Comparison of ENCODE assay signal across 12 mouse cellular contexts in the genomic region with DNA sequence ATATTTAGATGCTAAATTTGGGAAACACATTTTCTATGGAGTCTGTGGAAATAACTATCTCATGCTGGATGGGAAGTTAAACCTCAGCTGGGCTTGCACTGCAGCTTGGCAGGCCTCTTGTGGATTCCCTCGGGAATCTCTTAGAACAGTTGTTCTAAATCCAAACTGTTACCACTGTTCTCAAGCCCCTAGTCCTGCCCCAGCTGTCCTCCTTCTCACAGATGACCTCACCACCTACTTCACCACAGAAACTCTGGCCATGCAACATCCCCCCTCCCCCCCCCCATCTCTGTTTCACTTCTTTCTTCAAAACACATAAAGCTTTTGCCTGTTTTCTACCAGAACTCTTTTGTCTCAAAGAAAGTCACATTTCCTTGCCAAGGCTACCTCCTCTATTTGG.
A peak's percentile ranks its signal among the peaks of the same experiment; 100 is the strongest.
DNase-seq lines count a peak whose midpoint lies in the region; ATAC-seq and TF ChIP-seq lines count a peak whose summit lies in the region.
"Had no signal": no experiment of that assay in that cellular context is flagged by ENCODE, and none has a peak within 500 bp of the region (broad histone marks: within the 10 kb centered on the region; RNA-seq: fewer than 3 reads in every experiment).

No protein-coding gene starts in this region.

- no peaks in the 10 kb centered on the region for H3K36me3 ChIP-seq in kidney, postnatal 0 days (ENCODE audit: insufficient read depth, low read length)
- H3K36me3 ChIP-seq: forebrain, embryonic 12.5 days; midbrain, embryonic 15.5 days had no signal

- no peak for DNase-seq in frontal cortex, postnatal 10 days (ENCODE audit: low spot score in 2 of 2)
- DNase-seq in urinary bladder, postnatal 14 days (ENCODE audit: low spot score) = peak; percentile 3
- no peak for DNase-seq in urinary bladder, postnatal 25 days (ENCODE audit: low spot score)
- peak; percentile 66 for DNase-seq in kidney, postnatal 0 days (ENCODE audit: low spot score)
- DNase-seq in layer of hippocampus, adult 9-11 months = no peak
- DNase-seq in left cerebral cortex, adult 2 months (ENCODE audit: extremely low spot score in 1 of 2, low spot score in 2 of 2) = no peak
- DNase-seq in thymus, postnatal 14 days = no peak
- DNase-seq: cerebellum, postnatal 36 days had no signal

- no peaks in the 10 kb centered on the region for H3K27me3 ChIP-seq in kidney, postnatal 0 days (ENCODE audit: insufficient read depth, low read length)
- H3K27me3 ChIP-seq: forebrain, embryonic 12.5 days; midbrain, embryonic 15.5 days had no signal

- no peak overlapping the region for H3K4me3 ChIP-seq in kidney, postnatal 0 days (replicated peaks; ENCODE audit: low read depth, low read length)
- H3K4me3 ChIP-seq in left cerebral cortex, adult 2 months = no peak overlapping the region
- H3K4me3 ChIP-seq: forebrain, embryonic 12.5 days; midbrain, embryonic 15.5 days had no signal

- no peak overlapping the region for H3K9ac ChIP-seq in kidney, postnatal 0 days (ENCODE audit: low read depth, low read length)
- H3K9ac ChIP-seq: forebrain, embryonic 12.5 days; liver, embryonic 14.5 days; midbrain, embryonic 15.5 days had no signal

- intact Hi-C loops in left cerebral cortex, adult 2 months (cut with DNase I) = no loop called here

- no peaks in the 10 kb centered on the region for H3K4me1 ChIP-seq in kidney, postnatal 0 days (replicated peaks; ENCODE audit: insufficient read depth, low read length)
- H3K4me1 ChIP-seq: forebrain, embryonic 12.5 days; midbrain, embryonic 15.5 days had no signal

- 0 out of 2 replicates have a peak overlapping the region, but pooled peaks have one; percentile 42 for H3K27ac ChIP-seq in kidney, postnatal 0 days
- H3K27ac ChIP-seq in left cerebral cortex, adult 2 months = no peak overlapping the region
- H3K27ac ChIP-seq: forebrain, embryonic 12.5 days; liver, embryonic 14.5 days; midbrain, embryonic 15.5 days had no signal

- H3K4me2 ChIP-seq in kidney, postnatal 0 days (ENCODE audit: low read length) = no peak overlapping the region
- H3K4me2 ChIP-seq: forebrain, embryonic 12.5 days; midbrain, embryonic 15.5 days had no signal

- TF ChIP-seq CTCF in kidney, postnatal 0 days (IDR thresholded peaks at IDR 0.05; ENCODE audit: low read depth) = no peak
- no peak for TF ChIP-seq CTCF in left cerebral cortex, adult 2 months (IDR thresholded peaks at IDR 0.05)

- 0 out of 2 replicates have a peak, but pooled peaks have one; percentile 34 for ATAC-seq in frontal cortex, adult (ENCODE audit: low TSS enrichment)
- ATAC-seq in kidney, postnatal 0 days (replicated peaks; ENCODE audit: low FRiP score, low read depth) = no peak
- ATAC-seq: midbrain, embryonic 15.5 days had no signal

- no peaks in the 10 kb centered on the region for H3K9me3 ChIP-seq in kidney, postnatal 0 days (replicated peaks; ENCODE audit: low read length)
- H3K9me3 ChIP-seq: forebrain, embryonic 12.5 days; midbrain, embryonic 15.5 days had no signal

- WGBS in kidney, postnatal 0 days = 67% methylated on average over 1 of the region's 1 CpGs

Comparison
In these comparisons a context has a peak if more than half of its experiments do, and no peak if none do; other contexts are left out.
1. DNase-seq: peak in urinary bladder, postnatal 14 days (single experiment) and kidney, postnatal 0 days (single experiment); none in frontal cortex, postnatal 10 days (0 of 2), urinary bladder, postnatal 25 days (single experiment), layer of hippocampus, adult 9-11 months (single experiment), left cerebral cortex, adult 2 months (0 of 2) and thymus, postnatal 14 days (single experiment).